Mouse (Mus musculus): ENCODE measurements around the gene Tsc2.
A peak's percentile ranks its signal among the peaks of the same experiment; 100 is the strongest.

The Tsc2 gene

GRCm38 (mm10) chr17:24565092-24565491 lies 67.3 kb downstream of the Tsc2 start:
- no peak for DNase-seq

DNA sequence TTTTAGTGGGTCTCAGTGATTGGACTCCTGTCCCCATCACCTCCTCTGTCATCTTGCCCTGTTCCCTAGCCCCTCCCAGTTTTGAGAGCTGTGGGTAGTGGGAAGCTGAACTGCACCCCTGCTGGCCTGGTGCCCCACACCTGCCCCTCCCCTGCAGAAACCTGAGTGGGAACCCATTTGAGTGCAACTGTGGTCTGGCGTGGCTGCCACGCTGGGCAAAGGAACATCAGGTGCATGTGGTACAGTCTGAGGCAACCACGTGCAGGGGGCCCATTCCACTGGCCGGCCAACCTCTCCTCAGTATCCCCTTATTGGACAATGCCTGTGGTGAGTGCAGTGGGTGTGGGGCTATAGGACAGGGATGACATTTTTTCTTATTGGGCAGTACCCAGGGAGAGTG lies 68.0 kb downstream of the Tsc2 start:
- DNase-seq: no peak

DNA sequence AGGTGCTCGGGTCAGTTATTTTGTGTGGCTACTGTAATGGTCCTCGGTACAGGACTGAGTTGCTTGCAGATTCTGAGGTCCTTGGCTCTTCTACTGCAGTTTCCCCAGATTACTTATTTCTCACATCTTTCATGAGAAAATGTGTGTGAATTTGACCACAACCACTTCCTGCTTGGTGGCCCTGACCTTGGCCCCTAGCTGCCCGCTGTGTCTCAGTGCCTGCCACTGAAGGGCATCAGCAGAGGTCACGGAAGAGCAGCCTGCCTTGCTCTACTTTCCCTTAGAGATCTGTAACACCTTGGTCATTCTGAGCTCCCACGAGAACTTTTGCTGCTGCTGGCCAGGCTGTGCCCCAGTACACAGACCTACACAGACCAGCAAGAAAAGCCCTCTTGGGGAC lies 68.8 kb downstream of the Tsc2 start:
- no peak for DNase-seq

GRCm38 (mm10) chr17:24561592-24561991 lies 70.8 kb downstream of the Tsc2 start:
- DNase-seq: no peak

- no peak for DNase-seq
Measured at GRCm38 (mm10) chr17:24560301-24561028, 72.0 kb downstream of the Tsc2 start.

GRCm38 (mm10) chr17:24559146-24559545 lies 73.3 kb downstream of the Tsc2 start:
- DNase-seq: no peak

GRCm38 (mm10) chr17:24558600-24559099 lies 73.8 kb downstream of the Tsc2 start:
- DNase-seq: no peak

DNA sequence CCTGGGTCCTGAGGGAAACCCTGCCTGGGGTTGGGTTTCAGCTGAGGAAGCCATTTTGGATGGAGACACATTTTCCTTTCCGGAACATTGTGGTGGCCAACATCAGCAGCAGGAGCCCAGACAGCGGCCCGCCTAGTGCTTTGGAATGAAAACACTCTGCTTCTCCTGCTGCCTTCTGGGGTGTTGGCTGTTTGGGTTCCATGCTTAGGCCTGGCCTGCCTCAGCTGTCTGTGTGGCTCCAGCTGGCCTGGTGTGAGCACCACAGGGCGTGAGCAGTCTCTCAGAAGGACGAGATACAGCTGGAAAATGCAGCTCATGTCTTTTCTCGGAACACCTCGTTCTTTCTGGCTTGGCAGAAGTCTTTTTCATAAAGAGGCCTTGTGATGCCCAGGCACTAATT lies 75.3 kb downstream of the Tsc2 start:
- DNase-seq: no peak

- DNase-seq: peak; percentile 2
Measured at GRCm38 (mm10) chr17:24551050-24551444, 81.4 kb downstream of the Tsc2 start.

DNA sequence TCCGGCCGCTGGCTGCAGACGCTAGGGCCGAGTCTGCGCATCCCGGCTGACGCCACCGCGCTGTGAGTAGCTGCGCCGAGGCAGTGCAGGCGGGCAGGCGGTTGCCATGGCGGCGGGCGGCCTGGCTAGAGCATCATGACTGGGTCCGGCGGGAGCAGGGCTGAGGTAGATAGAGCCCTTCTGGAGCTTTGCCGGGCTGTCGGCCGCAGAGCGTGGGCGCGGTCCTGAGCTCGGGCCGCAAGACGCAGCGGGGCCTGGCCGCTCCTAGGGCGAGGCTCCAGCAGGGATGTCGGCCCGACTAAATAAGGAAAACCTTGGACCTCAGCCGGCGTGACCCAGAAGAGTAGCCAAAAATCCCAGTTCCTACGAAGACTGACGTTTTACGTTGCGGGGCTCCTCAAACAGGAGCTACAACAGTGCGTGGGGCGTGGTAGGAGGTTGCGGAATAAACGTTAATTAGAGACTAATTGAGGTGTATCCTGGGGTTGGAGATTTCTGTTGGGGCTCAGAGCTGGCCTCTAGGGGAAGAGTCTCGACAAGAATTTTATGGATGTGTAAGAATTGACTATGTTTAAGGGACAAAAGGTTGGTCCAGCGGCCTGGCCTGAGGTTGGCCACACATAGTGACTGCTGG lies 81.9 kb downstream of the Tsc2 start:
- no peak for DNase-seq

DNA sequence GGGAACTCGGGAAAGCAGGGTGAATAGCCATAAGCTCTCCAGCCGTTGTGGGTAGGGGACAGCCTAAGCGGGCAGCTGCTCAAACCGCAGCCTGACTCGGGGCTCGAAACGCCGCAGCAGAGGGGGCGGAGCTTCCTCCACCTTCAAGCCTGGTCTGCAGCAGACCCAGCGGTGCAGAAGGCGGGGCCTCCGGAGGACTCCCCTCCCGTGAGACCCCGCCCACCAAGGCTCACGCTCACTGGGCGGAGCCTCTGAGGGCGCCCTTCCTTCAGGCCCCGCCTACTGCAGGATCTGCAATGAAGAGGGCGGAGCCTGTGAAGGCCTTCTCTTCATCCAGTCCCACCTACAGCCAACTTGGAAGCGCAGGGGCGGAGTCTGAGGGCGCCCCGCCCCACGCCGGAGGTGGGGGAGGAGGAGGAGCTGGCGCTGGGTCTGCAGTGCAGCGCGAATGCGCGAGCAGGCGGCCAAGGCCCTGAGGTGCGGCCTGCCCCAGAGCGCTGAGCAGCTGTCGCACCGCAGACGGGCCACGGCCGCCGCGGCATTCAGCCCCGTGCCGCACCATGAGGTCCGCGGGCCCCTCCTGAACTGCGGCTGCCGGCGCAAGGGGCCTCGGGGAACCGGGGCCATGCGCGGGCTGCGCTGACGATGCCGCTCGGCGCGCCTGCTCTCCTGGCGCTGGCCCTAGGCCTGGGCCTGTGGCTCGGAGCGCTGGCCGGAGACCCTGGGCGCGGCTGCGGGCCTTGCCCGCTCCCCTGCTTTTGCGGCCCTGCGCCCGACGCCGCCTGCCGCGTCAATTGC lies 82.6 kb downstream of the Tsc2 start, which contains the start of gene Pkd1:
TSS of gene Pkd1 (plus strand) at position 217 of the 798 bp plus-strand sequence.
- DNase-seq: peak; percentile 99

- no peak for DNase-seq
Measured at GRCm38 (mm10) chr17:24548921-24549617, 83.4 kb downstream of the Tsc2 start.

DNA sequence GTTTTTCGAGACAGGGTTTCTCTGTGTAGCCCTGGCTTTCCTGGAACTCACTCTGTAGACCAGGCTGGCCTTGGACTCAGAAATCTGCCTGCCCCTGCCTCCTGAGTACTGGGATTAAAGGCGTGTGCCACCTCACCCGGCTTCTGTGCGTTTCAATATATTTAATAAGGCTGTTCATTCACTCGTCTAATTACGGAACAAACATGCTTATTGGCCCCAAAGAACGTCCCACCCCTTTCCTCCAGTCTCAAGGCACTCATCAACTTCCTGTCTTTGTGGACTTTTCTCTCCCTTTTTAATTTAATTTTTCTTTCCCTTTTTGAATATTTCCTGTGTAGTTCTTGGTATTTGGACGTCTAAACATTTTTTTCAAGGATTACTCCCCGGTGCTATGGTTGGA lies 84.0 kb downstream of the Tsc2 start:
- DNase-seq: no peak

- no peak for DNase-seq
Measured at GRCm38 (mm10) chr17:24546234-24546633, 86.2 kb downstream of the Tsc2 start.
